Mouse (Mus musculus): ENCODE data around the gene Pdcd1. TPM values are rescaled to one million over a fixed set of nuclear protein-coding genes. Genes with fewer than 3 reads are reported as not detected.

Gene Pdcd1
- total RNA-seq (2012; rRNA removed): 0.21 and 0.45 TPM in 2 replicates

- in situ Hi-C loops (cut with MboI; ENCODE audit: low sequenced_read_pairs in 2 of 2, unreplicated experiment in 2 of 2): no loop called here
- Histone ChIP-seq H3K4me3 (ENCODE audit: insufficient read depth in 1 of 2, low read depth in 1 of 2, low read length in 2 of 2, poor library complexity in 1 of 2, severe bottlenecking in 1 of 2) (no peak within 1 kb of the TSS), H3K4me1 (ENCODE audit: control insufficient read depth in 2 of 2, insufficient read depth in 2 of 2, low read length in 2 of 2, poor library complexity in 1 of 2) (no peaks in the 10 kb centered on the region), H3K9me3 (ENCODE audit: control insufficient read depth, insufficient read depth, low read depth, low read length) (no peaks in the 10 kb centered on the region), H3K9ac (ENCODE audit: insufficient read depth, low read depth, low read length, poor library complexity, severe bottlenecking) (no peak within 1 kb of the TSS), H3K27ac (ENCODE audit: insufficient read depth, low read depth, low read length, poor library complexity, severe bottlenecking) (no peak within 1 kb of the TSS), H3K36me3 (ENCODE audit: control insufficient read depth, insufficient read depth, low read length, poor library complexity, severe bottlenecking) (no peaks in the 10 kb centered on the region)
- TF ChIP-seq ZNF384 (IDR thresholded peaks at IDR 0.05; ENCODE audit: low read depth, low read length) (no peak), HCFC1 (IDR thresholded peaks at IDR 0.05; ENCODE audit: borderline replicate concordance, insufficient read depth, low read length) (no peak), MAFK (IDR thresholded peaks at IDR 0.05; ENCODE audit: insufficient read depth, low read depth, low read length) (no peak), ZC3H11A (IDR thresholded peaks at IDR 0.05; ENCODE audit: borderline replicate concordance, low read depth, low read length) (no peak), CHD2 (IDR thresholded peaks at IDR 0.05; ENCODE audit: low read depth, low read length) (no peak)
- DNase-seq (ENCODE audit: low read depth, low spot score): no peak
Observed at GRCm38 (mm10) chr1:94052373-94052772, at the start of gene Pdcd1. TSS of gene Pdcd1 (minus strand) at chr1:94052553.

- in situ Hi-C loops (cut with MboI; ENCODE audit: low sequenced_read_pairs in 2 of 2, unreplicated experiment in 2 of 2): no loop called here
- Histone ChIP-seq H3K36me3 (ENCODE audit: control insufficient read depth, insufficient read depth, low read length, poor library complexity, severe bottlenecking) (no peaks in the 10 kb centered on the region), H3K4me3 (ENCODE audit: insufficient read depth in 1 of 2, low read depth in 1 of 2, low read length in 2 of 2, poor library complexity in 1 of 2, severe bottlenecking in 1 of 2) (no peak overlapping the region), H3K9ac (ENCODE audit: insufficient read depth, low read depth, low read length, poor library complexity, severe bottlenecking) (no peak overlapping the region), H3K27ac (ENCODE audit: insufficient read depth, low read depth, low read length, poor library complexity, severe bottlenecking) (no peak overlapping the region), H3K4me1 (ENCODE audit: control insufficient read depth in 2 of 2, insufficient read depth in 2 of 2, low read length in 2 of 2, poor library complexity in 1 of 2) (no peaks in the 10 kb centered on the region), H3K9me3 (ENCODE audit: control insufficient read depth, insufficient read depth, low read depth, low read length) (no peaks in the 10 kb centered on the region)
- DNase-seq (ENCODE audit: low read depth, low spot score): no peak
- TF ChIP-seq HCFC1 (IDR thresholded peaks at IDR 0.05; ENCODE audit: borderline replicate concordance, insufficient read depth, low read length) (no peak), ZNF384 (IDR thresholded peaks at IDR 0.05; ENCODE audit: low read depth, low read length) (no peak), MAFK (IDR thresholded peaks at IDR 0.05; ENCODE audit: insufficient read depth, low read depth, low read length) (no peak), ZC3H11A (IDR thresholded peaks at IDR 0.05; ENCODE audit: borderline replicate concordance, low read depth, low read length) (no peak), CHD2 (IDR thresholded peaks at IDR 0.05; ENCODE audit: low read depth, low read length) (no peak)
Observed at GRCm38 (mm10) chr1:94091788-94092187, 39.4 kb upstream of the Pdcd1 start.

GRCm38 (mm10) chr1:94086311-94086898 lies 34.1 kb upstream of the Pdcd1 start:
- Histone ChIP-seq H3K9ac (ENCODE audit: insufficient read depth, low read depth, low read length, poor library complexity, severe bottlenecking) (no peak overlapping the region), H3K9me3 (ENCODE audit: control insufficient read depth, insufficient read depth, low read depth, low read length) (no peaks in the 10 kb centered on the region), H3K36me3 (ENCODE audit: control insufficient read depth, insufficient read depth, low read length, poor library complexity, severe bottlenecking) (no peaks in the 10 kb centered on the region), H3K4me3 (ENCODE audit: insufficient read depth in 1 of 2, low read depth in 1 of 2, low read length in 2 of 2, poor library complexity in 1 of 2, severe bottlenecking in 1 of 2) (no peak overlapping the region), H3K27ac (ENCODE audit: insufficient read depth, low read depth, low read length, poor library complexity, severe bottlenecking) (no peak overlapping the region), H3K4me1 (ENCODE audit: control insufficient read depth in 2 of 2, insufficient read depth in 2 of 2, low read length in 2 of 2, poor library complexity in 1 of 2) (peaks cover under 1 to 2% of the 10 kb centered on the region in 2 experiments; a peak in 1 of 4 replicates)
- TF ChIP-seq CHD2 (IDR thresholded peaks at IDR 0.05; ENCODE audit: low read depth, low read length) (no peak), MAFK (IDR thresholded peaks at IDR 0.05; ENCODE audit: insufficient read depth, low read depth, low read length) (no peak), ZNF384 (IDR thresholded peaks at IDR 0.05; ENCODE audit: low read depth, low read length) (no peak), HCFC1 (IDR thresholded peaks at IDR 0.05; ENCODE audit: borderline replicate concordance, insufficient read depth, low read length) (no peak), ZC3H11A (IDR thresholded peaks at IDR 0.05; ENCODE audit: borderline replicate concordance, low read depth, low read length) (no peak)
- DNase-seq (ENCODE audit: low read depth, low spot score): no peak
- in situ Hi-C loops (cut with MboI; ENCODE audit: low sequenced_read_pairs in 2 of 2, unreplicated experiment in 2 of 2): no loop called here

GRCm38 (mm10) chr1:94085324-94086105 lies 33.2 kb upstream of the Pdcd1 start:
- Histone ChIP-seq H3K9me3 (ENCODE audit: control insufficient read depth, insufficient read depth, low read depth, low read length) (no peaks in the 10 kb centered on the region), H3K27ac (ENCODE audit: insufficient read depth, low read depth, low read length, poor library complexity, severe bottlenecking) (no peak overlapping the region), H3K9ac (ENCODE audit: insufficient read depth, low read depth, low read length, poor library complexity, severe bottlenecking) (no peak overlapping the region), H3K36me3 (ENCODE audit: control insufficient read depth, insufficient read depth, low read length, poor library complexity, severe bottlenecking) (no peaks in the 10 kb centered on the region), H3K4me3 (ENCODE audit: insufficient read depth in 1 of 2, low read depth in 1 of 2, low read length in 2 of 2, poor library complexity in 1 of 2, severe bottlenecking in 1 of 2) (no peak overlapping the region), H3K4me1 (ENCODE audit: control insufficient read depth in 2 of 2, insufficient read depth in 2 of 2, low read length in 2 of 2, poor library complexity in 1 of 2) (peaks cover 1 to 6% of the 10 kb centered on the region in 2 experiments; a peak in 2 of 4 replicates)
- no peak for DNase-seq (ENCODE audit: low read depth, low spot score)
- in situ Hi-C loops (cut with MboI; ENCODE audit: low sequenced_read_pairs in 2 of 2, unreplicated experiment in 2 of 2): no loop called here
- TF ChIP-seq HCFC1 (IDR thresholded peaks at IDR 0.05; ENCODE audit: borderline replicate concordance, insufficient read depth, low read length) (no peak), ZNF384 (IDR thresholded peaks at IDR 0.05; ENCODE audit: low read depth, low read length) (no peak), ZC3H11A (IDR thresholded peaks at IDR 0.05; ENCODE audit: borderline replicate concordance, low read depth, low read length) (no peak), MAFK (IDR thresholded peaks at IDR 0.05; ENCODE audit: insufficient read depth, low read depth, low read length) (no peak), CHD2 (IDR thresholded peaks at IDR 0.05; ENCODE audit: low read depth, low read length) (no peak)
